Mouse (Mus musculus): ENCODE data around the gene H2-DMb2. TPM values are rescaled to one million over a fixed set of nuclear protein-coding genes. Genes with fewer than 3 reads are reported as not detected.

The H2-DMb2 gene
- polyA plus RNA-seq (2015; fragmentation: Nextera tagmentation; extraction: Ambion mirVana) = 0.70 and 0.82 TPM in 2 replicates

- WGBS = 29% methylated on average over 7 of the region's 7 CpGs
- ATAC-seq (ENCODE audit: insufficient read depth, low FRiP score) = peak; percentile 54; the same call in 1 of the 2 replicates
- no peak within 1 kb of the TSS for H3K4me2 ChIP-seq (ENCODE audit: low read depth, low read length)
- no peak within 1 kb of the TSS for H3K27ac ChIP-seq (ENCODE audit: low read length)
- no peak within 1 kb of the TSS for H3K9ac ChIP-seq (ENCODE audit: low read length)
- H3K36me3 ChIP-seq (ENCODE audit: control insufficient read depth, insufficient read depth, low read length) = no peaks in the 10 kb centered on the region
- peaks cover 9% of the 10 kb centered on the region; the same call in 1 of the 2 replicates for H3K27me3 ChIP-seq (ENCODE audit: control insufficient read depth, insufficient read depth, low read length)
- H3K4me3 ChIP-seq (replicated peaks; ENCODE audit: low read length) = no peak within 1 kb of the TSS
- no peaks in the 10 kb centered on the region for H3K9me3 ChIP-seq (replicated peaks; ENCODE audit: control insufficient read depth, low read length)
- peaks cover 4% of the 10 kb centered on the region; the same call in 1 of the 2 replicates for H3K4me1 ChIP-seq (ENCODE audit: control insufficient read depth, insufficient read depth, low read length)
Measured at GRCm38 (mm10) chr17:34143033-34143432, at the start of gene H2-DMb2. H2-DMb2 (plus strand) TSS chr17:34143307.

GRCm38 (mm10) chr17:34094283-34095035, 48.6 kb upstream of the H2-DMb2 start:
- ATAC-seq (ENCODE audit: insufficient read depth, low FRiP score) = no peak

GRCm38 (mm10) chr17:34096497-34097010, 46.6 kb upstream of the H2-DMb2 start:
- Histone ChIP-seq H3K9me3 (replicated peaks; ENCODE audit: control insufficient read depth, low read length) (no peaks in the 10 kb centered on the region), H3K27ac (ENCODE audit: low read length) (no peak overlapping the region), H3K4me2 (ENCODE audit: low read depth, low read length) (no peak overlapping the region), H3K27me3 (ENCODE audit: control insufficient read depth, insufficient read depth, low read length) (no peaks in the 10 kb centered on the region), H3K4me3 (replicated peaks; ENCODE audit: low read length) (no peak overlapping the region), H3K36me3 (ENCODE audit: control insufficient read depth, insufficient read depth, low read length) (no peaks in the 10 kb centered on the region), H3K9ac (ENCODE audit: low read length) (no peak overlapping the region), H3K4me1 (ENCODE audit: control insufficient read depth, insufficient read depth, low read length) (peaks cover 9% of the 10 kb centered on the region)
- 62% methylated on average over 3 of the region's 3 CpGs for WGBS
- ATAC-seq (ENCODE audit: insufficient read depth, low FRiP score) = no peak

More at GRCm38 (mm10) chr17:34094283-34095035, 48.6 kb upstream of the H2-DMb2 start:
- no peak overlapping the region for H3K9ac ChIP-seq (ENCODE audit: low read length)
- 82% methylated on average over 27 of the region's 27 CpGs for WGBS
- no peak overlapping the region for H3K4me2 ChIP-seq (ENCODE audit: low read depth, low read length)
- H3K27me3 ChIP-seq (ENCODE audit: control insufficient read depth, insufficient read depth, low read length) = no peaks in the 10 kb centered on the region
- H3K9me3 ChIP-seq (replicated peaks; ENCODE audit: control insufficient read depth, low read length) = no peaks in the 10 kb centered on the region
- H3K36me3 ChIP-seq (ENCODE audit: control insufficient read depth, insufficient read depth, low read length) = no peaks in the 10 kb centered on the region
- no peak overlapping the region for H3K27ac ChIP-seq (ENCODE audit: low read length)
- H3K4me1 ChIP-seq (ENCODE audit: control insufficient read depth, insufficient read depth, low read length) = peaks cover 7% of the 10 kb centered on the region; the same call in 1 of the 2 replicates
- H3K4me3 ChIP-seq (replicated peaks; ENCODE audit: low read length) = no peak overlapping the region

- no peaks in the 10 kb centered on the region for H3K27me3 ChIP-seq (ENCODE audit: control insufficient read depth, insufficient read depth, low read length)
- H3K9me3 ChIP-seq (replicated peaks; ENCODE audit: control insufficient read depth, low read length) = no peaks in the 10 kb centered on the region
- no peak overlapping the region for H3K9ac ChIP-seq (ENCODE audit: low read length)
- H3K36me3 ChIP-seq (ENCODE audit: control insufficient read depth, insufficient read depth, low read length) = no peaks in the 10 kb centered on the region
- H3K4me1 ChIP-seq (ENCODE audit: control insufficient read depth, insufficient read depth, low read length) = peaks cover 11% of the 10 kb centered on the region
- WGBS = 54% methylated on average over 5 of the region's 5 CpGs
- H3K4me2 ChIP-seq (ENCODE audit: low read depth, low read length) = no peak overlapping the region
- H3K27ac ChIP-seq (ENCODE audit: low read length) = no peak overlapping the region
- H3K4me3 ChIP-seq (replicated peaks; ENCODE audit: low read length) = no peak overlapping the region
- no peak for ATAC-seq (ENCODE audit: insufficient read depth, low FRiP score)
Measured at GRCm38 (mm10) chr17:34097272-34097671, 45.8 kb upstream of the H2-DMb2 start.

GRCm38 (mm10) chr17:34098709-34099479, 44.2 kb upstream of the H2-DMb2 start:
- no peaks in the 10 kb centered on the region for H3K36me3 ChIP-seq (ENCODE audit: control insufficient read depth, insufficient read depth, low read length)
- peak; percentile 63; the same call in 1 of the 2 replicates for ATAC-seq (ENCODE audit: insufficient read depth, low FRiP score)

GRCm38 (mm10) chr17:34099531-34099930, 43.6 kb upstream of the H2-DMb2 start:
- H3K4me1 ChIP-seq (ENCODE audit: control insufficient read depth, insufficient read depth, low read length) = peaks cover 11% of the 10 kb centered on the region
- 38% methylated on average over 5 of the region's 5 CpGs for WGBS
- H3K9me3 ChIP-seq (replicated peaks; ENCODE audit: control insufficient read depth, low read length) = no peaks in the 10 kb centered on the region
- ATAC-seq (ENCODE audit: insufficient read depth, low FRiP score) = no peak
- no peak overlapping the region for H3K9ac ChIP-seq (ENCODE audit: low read length)
- H3K27ac ChIP-seq (ENCODE audit: low read length) = no peak overlapping the region
- no peak overlapping the region for H3K4me2 ChIP-seq (ENCODE audit: low read depth, low read length)
- no peaks in the 10 kb centered on the region for H3K36me3 ChIP-seq (ENCODE audit: control insufficient read depth, insufficient read depth, low read length)
- no peak overlapping the region for H3K4me3 ChIP-seq (replicated peaks; ENCODE audit: low read length)
- H3K27me3 ChIP-seq (ENCODE audit: control insufficient read depth, insufficient read depth, low read length) = no peaks in the 10 kb centered on the region

More at GRCm38 (mm10) chr17:34098709-34099479, 44.2 kb upstream of the H2-DMb2 start:
- H3K4me1 ChIP-seq (ENCODE audit: control insufficient read depth, insufficient read depth, low read length) = peaks cover 11% of the 10 kb centered on the region
- H3K9ac ChIP-seq (ENCODE audit: low read length) = no peak overlapping the region
- no peak overlapping the region for H3K4me2 ChIP-seq (ENCODE audit: low read depth, low read length)
- no peak overlapping the region for H3K4me3 ChIP-seq (replicated peaks; ENCODE audit: low read length)
- no peak overlapping the region for H3K27ac ChIP-seq (ENCODE audit: low read length)
- 30% methylated on average over 10 of the region's 10 CpGs for WGBS
- H3K9me3 ChIP-seq (replicated peaks; ENCODE audit: control insufficient read depth, low read length) = no peaks in the 10 kb centered on the region
- H3K27me3 ChIP-seq (ENCODE audit: control insufficient read depth, insufficient read depth, low read length) = no peaks in the 10 kb centered on the region

GRCm38 (mm10) chr17:34101185-34101584, 41.9 kb upstream of the H2-DMb2 start:
- peaks cover 11% of the 10 kb centered on the region for H3K4me1 ChIP-seq (ENCODE audit: control insufficient read depth, insufficient read depth, low read length)
- no peak overlapping the region for H3K4me2 ChIP-seq (ENCODE audit: low read depth, low read length)
- peak; percentile 21; the same call in 1 of the 2 replicates for ATAC-seq (ENCODE audit: insufficient read depth, low FRiP score)
- 28% methylated on average over 5 of the region's 5 CpGs for WGBS
- no peaks in the 10 kb centered on the region for H3K27me3 ChIP-seq (ENCODE audit: control insufficient read depth, insufficient read depth, low read length)
- no peak overlapping the region for H3K9ac ChIP-seq (ENCODE audit: low read length)
- no peaks in the 10 kb centered on the region for H3K9me3 ChIP-seq (replicated peaks; ENCODE audit: control insufficient read depth, low read length)
- no peaks in the 10 kb centered on the region for H3K36me3 ChIP-seq (ENCODE audit: control insufficient read depth, insufficient read depth, low read length)
- no peak overlapping the region for H3K4me3 ChIP-seq (replicated peaks; ENCODE audit: low read length)
- no peak overlapping the region for H3K27ac ChIP-seq (ENCODE audit: low read length)

GRCm38 (mm10) chr17:34101604-34102032, 41.5 kb upstream of the H2-DMb2 start:
- peak overlapping the region; percentile 28 for H3K4me3 ChIP-seq (replicated peaks; ENCODE audit: low read length)
- H3K36me3 ChIP-seq (ENCODE audit: control insufficient read depth, insufficient read depth, low read length) = no peaks in the 10 kb centered on the region
- no peak overlapping the region for H3K27ac ChIP-seq (ENCODE audit: low read length)
- peak overlapping the region; percentile 48; the same call in 1 of the 2 replicates for H3K4me2 ChIP-seq (ENCODE audit: low read depth, low read length)
- no peaks in the 10 kb centered on the region for H3K9me3 ChIP-seq (replicated peaks; ENCODE audit: control insufficient read depth, low read length)
- peak overlapping the region; percentile 55 for H3K9ac ChIP-seq (ENCODE audit: low read length)
- no peaks in the 10 kb centered on the region for H3K27me3 ChIP-seq (ENCODE audit: control insufficient read depth, insufficient read depth, low read length)
- 9% methylated on average over 12 of the region's 12 CpGs for WGBS
- H3K4me1 ChIP-seq (ENCODE audit: control insufficient read depth, insufficient read depth, low read length) = peaks cover 11% of the 10 kb centered on the region
- peak; percentile 68; the same call in 1 of the 2 replicates for ATAC-seq (ENCODE audit: insufficient read depth, low FRiP score)

All from stomach, embryonic 16.5 days (tissue).